Mouse (Mus musculus): ENCODE data around the gene Nmnat1. TPM values are rescaled to one million over a fixed set of nuclear protein-coding genes. Genes with fewer than 3 reads are reported as not detected.

Nmnat1 gene
- total and polyA plus RNA-seq, 3 experiments = 19.8 to 22.3 TPM; not detected in 1

GRCm38 (mm10) chr4:149444964-149445701, 39.9 kb downstream of the Nmnat1 start (continued):
- TF ChIP-seq POLR2AphosphoS5 (IDR thresholded peaks at IDR 0.05; ENCODE audit: borderline replicate concordance, low read depth, low read length) = no peak
- peak; percentile 72 for TF ChIP-seq USF1 (IDR thresholded peaks at IDR 0.05; ENCODE audit: low read depth, low read length)
- no peak for TF ChIP-seq ZMIZ1 (IDR thresholded peaks at IDR 0.05; ENCODE audit: low read depth, low read length)
- no peak for TF ChIP-seq ZNF384 (IDR thresholded peaks at IDR 0.05; ENCODE audit: low read depth, low read length)
- TF ChIP-seq CTCF (IDR thresholded peaks at IDR 0.05 in 2 of 3, conservative IDR thresholded peaks at IDR 0.05 in 1 of 3; ENCODE audit: control insufficient read depth in 1 of 3, insufficient read depth in 1 of 3, low read depth in 2 of 3, low read length in 3 of 3, poor library complexity in 1 of 3, severe bottlenecking in 1 of 3) = peak; percentile 41 to 68 (median 66)
- TF ChIP-seq ZKSCAN1 (IDR thresholded peaks at IDR 0.05; ENCODE audit: low read depth, low read length) = no peak
- TF ChIP-seq MAFK (IDR thresholded peaks at IDR 0.05; ENCODE audit: borderline replicate concordance, low read depth, low read length) = no peak
- peak; percentile 97 for TF ChIP-seq MAX (IDR thresholded peaks at IDR 0.05; ENCODE audit: low read length)
- no peak for TF ChIP-seq GABPA (IDR thresholded peaks at IDR 0.05; ENCODE audit: low read depth, low read length)
- TF ChIP-seq POLR2A (IDR thresholded peaks at IDR 0.05; ENCODE audit: control insufficient read depth in 1 of 2, insufficient read depth in 1 of 2, low read depth in 1 of 2, low read length in 2 of 2, poor library complexity in 1 of 2) = peak; percentile 72 to 77
- peak; percentile 97 for TF ChIP-seq MXI1 (IDR thresholded peaks at IDR 0.05; ENCODE audit: low read depth, low read length)
- peak; percentile 29 for TF ChIP-seq RAD21 (IDR thresholded peaks at IDR 0.05; ENCODE audit: low read depth, low read length)
- TF ChIP-seq ETS1 (IDR thresholded peaks at IDR 0.05; ENCODE audit: low read depth, low read length) = peak; percentile 84
- peak; percentile 75 for TF ChIP-seq ELF1 (IDR thresholded peaks at IDR 0.05; ENCODE audit: low read depth, low read length)
- peak; percentile 86; the same call in 1 of the 2 replicates for TF ChIP-seq E2F4 (IDR thresholded peaks at IDR 0.05; ENCODE audit: borderline replicate concordance, low read depth, low read length)

- Histone ChIP-seq H3K4me1 (ENCODE audit: control insufficient read depth in 1 of 2, insufficient read depth in 2 of 2, low read length in 2 of 2) (peaks cover 12 to 18% of the 10 kb centered on the region in 2 experiments), H3K36me3 (ENCODE audit: control insufficient read depth in 1 of 2, insufficient read depth in 2 of 2, low read length in 2 of 2) (peaks cover 0 to 25% of the 10 kb centered on the region in 2 experiments; a peak in 2 of 4 replicates), H3K27ac (ENCODE audit: control insufficient read depth, low read depth, low read length) (peak overlapping the region; percentile 68), H3K79me2 (ENCODE audit: control insufficient read depth, insufficient read depth, low read length, poor library complexity) (no peaks in the 10 kb centered on the region; the same call in 1 of the 2 replicates), H3K27me3 (ENCODE audit: control insufficient read depth in 1 of 2, insufficient read depth in 2 of 2, low read length in 2 of 2) (no peaks in the 10 kb centered on the region), H3K9me3 (replicated peaks; ENCODE audit: insufficient read depth, low read length) (no peaks in the 10 kb centered on the region), H3K9ac (ENCODE audit: control insufficient read depth, low read depth, low read length, poor library complexity, severe bottlenecking) (peak overlapping the region; percentile 64), H3K4me3 (ENCODE audit: control insufficient read depth in 1 of 2, insufficient read depth in 1 of 2, low read depth in 2 of 2, low read length in 2 of 2) (peak overlapping the region; percentile 52 to 67)
- peak; percentile 38 for DNase-seq (ENCODE audit: low read depth, low spot score)
- 0 out of 2 replicates have a peak, but pooled peaks have one; percentile 14 for TF ChIP-seq MAZ (IDR thresholded peaks at IDR 0.05; ENCODE audit: low read depth, low read length)
- TF ChIP-seq CHD2 (IDR thresholded peaks at IDR 0.05; ENCODE audit: low read length) = no peak
- TF ChIP-seq ZMIZ1 (IDR thresholded peaks at IDR 0.05; ENCODE audit: low read depth, low read length) = no peak
- TF ChIP-seq ZC3H11A (IDR thresholded peaks at IDR 0.05; ENCODE audit: low read depth, low read length) = no peak
- no peak for TF ChIP-seq CHD1 (IDR thresholded peaks at IDR 0.05; ENCODE audit: low read depth, low read length)
- TF ChIP-seq MXI1 (IDR thresholded peaks at IDR 0.05; ENCODE audit: low read depth, low read length) = no peak
- TF ChIP-seq POLR2AphosphoS2 (IDR thresholded peaks at IDR 0.05; ENCODE audit: low read length) = no peak
- peak; percentile 51; the same call in 1 of the 2 replicates for TF ChIP-seq ETS1 (IDR thresholded peaks at IDR 0.05; ENCODE audit: low read depth, low read length)
- 0 out of 2 replicates have a peak, but pooled peaks have one; percentile 29 for TF ChIP-seq SIN3A (IDR thresholded peaks at IDR 0.05; ENCODE audit: low read length)
- TF ChIP-seq RAD21 (IDR thresholded peaks at IDR 0.05; ENCODE audit: low read depth, low read length) = no peak
- TF ChIP-seq MEF2A (IDR thresholded peaks at IDR 0.05; ENCODE audit: extremely low read depth, insufficient replicate concordance, low read depth, low read length, poor library complexity, severe bottlenecking) = no peak
- no peak for TF ChIP-seq CTCF (IDR thresholded peaks at IDR 0.05 in 2 of 3, conservative IDR thresholded peaks at IDR 0.05 in 1 of 3; ENCODE audit: control insufficient read depth in 1 of 3, insufficient read depth in 1 of 3, low read depth in 2 of 3, low read length in 3 of 3, poor library complexity in 1 of 3, severe bottlenecking in 1 of 3)
- 0 out of 2 replicates have a peak, but pooled peaks have one; percentile 10 for TF ChIP-seq HCFC1 (IDR thresholded peaks at IDR 0.05; ENCODE audit: low read depth, low read length)
- no peak for TF ChIP-seq SMC3 (IDR thresholded peaks at IDR 0.05; ENCODE audit: low read depth, low read length)
- TF ChIP-seq ZKSCAN1 (IDR thresholded peaks at IDR 0.05; ENCODE audit: low read depth, low read length) = no peak
- no peak for TF ChIP-seq POLR2A (IDR thresholded peaks at IDR 0.05; ENCODE audit: control insufficient read depth in 1 of 2, insufficient read depth in 1 of 2, low read depth in 1 of 2, low read length in 2 of 2, poor library complexity in 1 of 2)
- no peak for TF ChIP-seq MYC (IDR thresholded peaks at IDR 0.05; ENCODE audit: low read depth, low read length)
- TF ChIP-seq ELF1 (IDR thresholded peaks at IDR 0.05; ENCODE audit: low read depth, low read length) = no peak
- TF ChIP-seq USF2 (IDR thresholded peaks at IDR 0.05; ENCODE audit: borderline replicate concordance in 1 of 2, insufficient read depth in 1 of 2, low read depth in 1 of 2, low read length in 2 of 2) = no peak
- no peak for TF ChIP-seq E2F4 (IDR thresholded peaks at IDR 0.05; ENCODE audit: borderline replicate concordance, low read depth, low read length)
- TF ChIP-seq BHLHE40 (IDR thresholded peaks at IDR 0.05; ENCODE audit: borderline replicate concordance, low read depth, low read length) = no peak
- no peak for TF ChIP-seq KAT2A (conservative IDR thresholded peaks at IDR 0.05; ENCODE audit: low read depth, low read length)
- TF ChIP-seq NRF1 (IDR thresholded peaks at IDR 0.05; ENCODE audit: insufficient read depth, low read depth, low read length, poor library complexity, severe bottlenecking) = no peak
- peak; percentile 33 to 47; a peak in 2 of 4 replicates for TF ChIP-seq EP300 (IDR thresholded peaks at IDR 0.05; ENCODE audit: low read depth in 1 of 2, low read length in 2 of 2)
Measured at GRCm38 (mm10) chr4:149444465-149444864, 40.5 kb downstream of the Nmnat1 start.

Data from MEL (cell line).